Mouse (Mus musculus): Measurements from ENCODE around the gene Lctl. TPM values are rescaled to one million over a fixed set of nuclear protein-coding genes. Genes with fewer than 3 reads are reported as not detected.

Lctl gene
- total and polyA plus RNA-seq, 3 experiments, result 0.21 to 0.38 TPM; not detected in 1

DNA sequence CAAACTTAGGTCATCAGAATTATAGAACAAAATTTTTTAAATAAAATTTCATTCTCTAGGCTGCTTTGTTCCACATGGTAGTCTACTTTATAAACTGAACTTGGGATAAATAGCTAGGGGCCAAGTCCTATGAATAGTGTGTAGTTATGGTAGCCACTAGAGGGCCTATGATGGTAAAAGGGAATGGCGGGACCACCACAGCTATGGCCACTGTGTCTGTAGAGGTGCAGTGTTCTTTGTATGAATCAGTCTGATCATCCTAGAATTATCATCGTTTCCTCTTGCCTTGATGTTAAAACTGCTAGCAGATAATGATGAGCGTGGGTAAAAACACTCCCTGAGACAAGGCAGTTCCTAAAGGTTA lies 61.6 kb downstream of the Lctl start:
- Histone ChIP-seq H3K4me2 (ENCODE audit: insufficient read depth, low read depth, poor library complexity, severe bottlenecking) (peak overlapping the region; percentile 45; the same call in 1 of the 2 replicates), H3K27me3 (replicated peaks) (no peaks in the 10 kb centered on the region), H3K36me3 (replicated peaks in 1 of 2; ENCODE audit: control insufficient read depth in 1 of 2, insufficient read depth in 1 of 2, low read length in 1 of 2) (peaks cover 55 to 76% of the 10 kb centered on the region in 2 experiments), H3K27ac (ENCODE audit: insufficient read depth, low read depth) (peak overlapping the region; percentile 26; the same call in 1 of the 2 replicates), H3K9ac (ENCODE audit: insufficient read depth, low read depth) (no peak overlapping the region), H3K4me1 (ENCODE audit: control insufficient read depth in 1 of 2, insufficient read depth in 2 of 2) (peaks cover 2 to 35% of the 10 kb centered on the region in 2 experiments; a peak in 3 of 4 replicates), H3K4me3 (replicated peaks in 1 of 3; ENCODE audit: low read depth in 2 of 3, low read length in 2 of 3, poor library complexity in 1 of 3) (peak overlapping the region in 2 of 3 experiments; percentile 48 to 66), H3K79me2 (replicated peaks; ENCODE audit: control insufficient read depth, extremely low read depth, insufficient read depth, poor library complexity, severe bottlenecking) (peaks cover 44% of the 10 kb centered on the region), H3K9me3 (replicated peaks; ENCODE audit: low read length) (no peaks in the 10 kb centered on the region)
- in situ Hi-C loops (cut with MboI; ENCODE audit: low pct_ligation_motif_present, low pct_unique_long_range_greater_than_20kb, low sequenced_read_pairs), result no loop called here
- dilution Hi-C loops (cut with MboI; ENCODE audit: extremely low pct_ligation_motif_present, extremely low pct_unique_long_range_greater_than_20kb, low sequenced_read_pairs), result no loop called here
- peak; percentile 56 for DNase-seq (ENCODE audit: extremely low read depth)
- TF ChIP-seq MAZ (IDR thresholded peaks at IDR 0.05; ENCODE audit: low read depth, low read length) (no peak), IRF4 (IDR thresholded peaks at IDR 0.05; ENCODE audit: low read depth, low read length) (no peak), JUND (conservative IDR thresholded peaks at IDR 0.05; ENCODE audit: low read depth, low read length) (0 out of 2 replicates have a peak, but pooled peaks have one; percentile 2), CTCF (conservative IDR thresholded peaks at IDR 0.05 in 1 of 2, IDR thresholded peaks at IDR 0.05 in 1 of 2; ENCODE audit: low read depth in 2 of 2, low read length in 2 of 2) (peak; percentile 25 to 54; a peak in 3 of 4 replicates), MAX (IDR thresholded peaks at IDR 0.05; ENCODE audit: low read length) (no peak), PAX5 (IDR thresholded peaks at IDR 0.05; ENCODE audit: low read length) (no peak), NRF1 (IDR thresholded peaks at IDR 0.05; ENCODE audit: low read depth, low read length) (no peak), E2F4 (IDR thresholded peaks at IDR 0.05; ENCODE audit: insufficient replicate concordance, low read depth, low read length) (no peak), USF1 (IDR thresholded peaks at IDR 0.05; ENCODE audit: low read depth, low read length) (no peak), USF2 (conservative IDR thresholded peaks at IDR 0.05; ENCODE audit: low read depth, low read length) (no peak; the same call in 1 of the 2 replicates), MEF2A (IDR thresholded peaks at IDR 0.05; ENCODE audit: borderline replicate concordance, low read depth, low read length) (no peak), GABPA (IDR thresholded peaks at IDR 0.05; ENCODE audit: insufficient replicate concordance, low read depth, low read length) (no peak), MYC (IDR thresholded peaks at IDR 0.05; ENCODE audit: low read depth, low read length) (no peak)

DNA sequence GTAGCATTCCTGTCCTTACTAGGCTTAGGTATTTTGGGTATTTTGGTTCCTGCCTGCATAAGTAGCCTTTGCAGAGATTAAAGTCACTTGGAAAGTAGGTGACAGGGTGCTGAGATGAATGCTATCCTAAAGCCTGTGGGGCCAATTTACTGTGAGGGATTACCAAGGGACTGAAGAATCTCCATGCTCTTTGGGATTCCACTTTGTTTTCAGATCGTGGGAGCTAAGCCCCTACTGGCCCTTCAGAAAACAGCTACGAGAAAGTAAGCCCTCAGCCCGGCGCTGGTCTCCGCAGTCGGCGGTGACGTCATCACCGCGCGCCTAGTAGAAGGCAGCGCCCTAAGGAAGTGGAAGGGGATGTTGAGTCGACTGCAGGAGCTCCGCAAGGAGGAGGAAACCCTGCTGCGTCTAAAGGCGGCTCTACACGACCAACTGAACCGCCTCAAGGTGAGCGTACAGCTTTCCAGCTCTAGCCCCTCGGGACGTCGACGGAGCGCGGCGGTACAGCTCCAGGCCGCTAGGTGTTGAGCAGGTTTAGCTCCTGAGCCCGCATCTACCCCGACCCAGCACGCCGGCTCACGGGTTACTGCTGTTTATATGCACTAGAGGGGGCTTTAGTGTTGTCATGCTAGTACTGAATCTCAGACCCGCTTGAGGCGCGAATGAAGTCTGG lies 62.2 kb downstream of the Lctl start, which contains the start of gene Snapc5:
Snapc5 (plus strand) TSS at position 301 of the 673 bp plus-strand sequence.
- Histone ChIP-seq H3K36me3 (replicated peaks in 1 of 2; ENCODE audit: control insufficient read depth in 1 of 2, insufficient read depth in 1 of 2, low read length in 1 of 2) (peaks cover 57 to 80% of the 10 kb centered on the region in 2 experiments), H3K9ac (ENCODE audit: insufficient read depth, low read depth) (peak within 1 kb of the TSS; percentile 28), H3K27ac (ENCODE audit: insufficient read depth, low read depth) (peak within 1 kb of the TSS; percentile 64), H3K4me3 (replicated peaks in 1 of 3; ENCODE audit: low read depth in 2 of 3, low read length in 2 of 3, poor library complexity in 1 of 3) (peak within 1 kb of the TSS; percentile 48 to 66 (median 66)), H3K9me3 (replicated peaks; ENCODE audit: low read length) (no peaks in the 10 kb centered on the region), H3K4me2 (ENCODE audit: insufficient read depth, low read depth, poor library complexity, severe bottlenecking) (peak within 1 kb of the TSS; percentile 95), H3K79me2 (replicated peaks; ENCODE audit: control insufficient read depth, extremely low read depth, insufficient read depth, poor library complexity, severe bottlenecking) (peaks cover 40% of the 10 kb centered on the region), H3K27me3 (replicated peaks) (no peaks in the 10 kb centered on the region), H3K4me1 (ENCODE audit: control insufficient read depth in 1 of 2, insufficient read depth in 2 of 2) (peaks cover 2 to 35% of the 10 kb centered on the region in 2 experiments; a peak in 3 of 4 replicates)
- in situ Hi-C loops (cut with MboI; ENCODE audit: low pct_ligation_motif_present, low pct_unique_long_range_greater_than_20kb, low sequenced_read_pairs), result no loop called here
- dilution Hi-C loops (cut with MboI; ENCODE audit: extremely low pct_ligation_motif_present, extremely low pct_unique_long_range_greater_than_20kb, low sequenced_read_pairs), result no loop called here
- peak; percentile 95 for DNase-seq (ENCODE audit: extremely low read depth)
- TF ChIP-seq HCFC1 (IDR thresholded peaks at IDR 0.05; ENCODE audit: low read depth, low read length) (peak; percentile 84), RCOR1 (conservative IDR thresholded peaks at IDR 0.05; ENCODE audit: low read depth, low read length) (peak; percentile 23; the same call in 1 of the 2 replicates), CTCF (conservative IDR thresholded peaks at IDR 0.05 in 1 of 2, IDR thresholded peaks at IDR 0.05 in 1 of 2; ENCODE audit: low read depth in 2 of 2, low read length in 2 of 2) (peak in 1 of 2 experiments; percentile 69; a peak in 3 of 4 replicates), IRF4 (IDR thresholded peaks at IDR 0.05; ENCODE audit: low read depth, low read length) (0 out of 2 replicates have a peak, but pooled peaks have one; percentile 15), POLR2A (IDR thresholded peaks at IDR 0.05; ENCODE audit: low read depth, low read length) (peak; percentile 88), NRF1 (IDR thresholded peaks at IDR 0.05; ENCODE audit: low read depth, low read length) (0 out of 2 replicates have a peak, but pooled peaks have one; percentile 23), ZC3H11A (IDR thresholded peaks at IDR 0.05; ENCODE audit: low read depth, low read length) (no peak), GABPA (IDR thresholded peaks at IDR 0.05; ENCODE audit: insufficient replicate concordance, low read depth, low read length) (no peak), TBP (conservative IDR thresholded peaks at IDR 0.05; ENCODE audit: low read depth, low read length) (no peak), USF2 (conservative IDR thresholded peaks at IDR 0.05; ENCODE audit: low read depth, low read length) (no peak), RAD21 (IDR thresholded peaks at IDR 0.05; ENCODE audit: low read depth, low read length) (peak; percentile 56), TCF12 (IDR thresholded peaks at IDR 0.05; ENCODE audit: low read depth, low read length) (0 out of 2 replicates have a peak, but pooled peaks have one; percentile 35), NELFE (IDR thresholded peaks at IDR 0.05; ENCODE audit: low read depth, low read length) (peak; percentile 68), MEF2A (IDR thresholded peaks at IDR 0.05; ENCODE audit: borderline replicate concordance, low read depth, low read length) (peak; percentile 35; the same call in 1 of the 2 replicates), UBTF (IDR thresholded peaks at IDR 0.05; ENCODE audit: low read depth, low read length) (no peak), E2F4 (IDR thresholded peaks at IDR 0.05; ENCODE audit: insufficient replicate concordance, low read depth, low read length) (0 out of 2 replicates have a peak, but pooled peaks have one; percentile 45), USF1 (IDR thresholded peaks at IDR 0.05; ENCODE audit: low read depth, low read length) (no peak), SMC3 (IDR thresholded peaks at IDR 0.05; ENCODE audit: low read depth, low read length) (peak; percentile 42), ETS1 (conservative IDR thresholded peaks at IDR 0.05; ENCODE audit: low read depth, low read length) (peak; percentile 18; the same call in 1 of the 2 replicates), MAFK (IDR thresholded peaks at IDR 0.05; ENCODE audit: insufficient replicate concordance, low read length) (0 out of 2 replicates have a peak, but pooled peaks have one; percentile 8), CHD2 (IDR thresholded peaks at IDR 0.05; ENCODE audit: low read length) (peak; percentile 83), MYC (IDR thresholded peaks at IDR 0.05; ENCODE audit: low read depth, low read length) (peak; percentile 71; the same call in 1 of the 2 replicates), JUND (conservative IDR thresholded peaks at IDR 0.05; ENCODE audit: low read depth, low read length) (peak; percentile 49; the same call in 1 of the 2 replicates), MAZ (IDR thresholded peaks at IDR 0.05; ENCODE audit: low read depth, low read length) (peak; percentile 72; the same call in 1 of the 2 replicates), EP300 (IDR thresholded peaks at IDR 0.05; ENCODE audit: low read length) (no peak)
